Mouse (Mus musculus): ENCODE measurements around the gene Swt1.

DNA sequence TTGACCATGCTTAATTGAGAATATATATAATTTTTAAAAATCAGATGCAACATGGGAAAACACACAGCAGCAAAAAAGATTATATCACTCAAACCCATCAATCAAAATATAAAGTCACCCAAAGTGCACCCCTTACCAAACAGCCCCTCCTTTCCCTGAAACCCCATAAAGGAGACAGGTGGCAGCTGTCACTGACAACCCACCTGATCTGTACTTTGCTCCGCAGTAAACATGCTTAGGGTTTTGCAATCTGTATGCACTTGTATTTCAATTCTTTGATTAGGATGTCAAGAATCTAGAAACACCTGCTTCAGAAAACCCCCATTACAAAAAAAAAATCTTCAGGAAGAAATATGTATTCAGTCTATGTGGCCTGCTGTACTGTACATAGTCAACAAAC lies 102.9 kb downstream of the Swt1 start:
- TF ChIP-seq CTCF (IDR thresholded peaks at IDR 0.05; ENCODE audit: borderline replicate concordance, control insufficient read depth, extremely low read depth, insufficient read depth, low read length, poor library complexity) (no peak), POLR2A (IDR thresholded peaks at IDR 0.05; ENCODE audit: control insufficient read depth, extremely low read depth, insufficient read depth, low read length, poor library complexity) (no peak)
